8 mouse cellular contexts compared by ENCODE assay signal in the genomic region with DNA sequence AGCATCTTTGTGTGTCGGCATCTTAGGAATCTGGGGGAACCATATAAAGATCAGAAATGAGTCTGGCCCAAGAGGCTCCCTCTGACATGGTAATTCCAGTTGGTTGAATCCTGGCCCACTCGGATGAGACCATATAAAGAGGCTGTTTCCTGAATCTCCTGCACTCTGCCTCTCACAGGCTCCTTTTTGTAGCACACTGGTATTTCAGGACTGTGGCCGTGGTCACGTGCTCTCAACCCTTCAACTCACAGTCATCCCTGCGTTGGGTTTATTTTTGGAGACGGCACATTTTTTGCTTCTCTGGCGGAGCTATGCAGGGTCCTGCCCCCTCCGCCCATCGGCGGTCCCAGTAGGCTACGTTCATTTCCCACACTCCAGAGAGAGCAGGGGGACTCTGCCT. TPM values are rescaled to one million over a fixed set of nuclear protein-coding genes. Genes with fewer than 3 reads are reported as not detected.
DNase-seq lines count a peak whose midpoint lies in the region; ATAC-seq lines count a peak whose summit lies in the region.

No protein-coding gene starts in this region.

- no peak for ATAC-seq in midbrain, embryonic 15.5 days (replicated peaks)
- peak; percentile 84 for ATAC-seq in heart, embryonic 15.5 days (replicated peaks; ENCODE audit: insufficient number of reproducible peaks, insufficient read depth, low FRiP score, low read depth)
- peak; percentile 56 for ATAC-seq in stomach, embryonic 16.5 days (ENCODE audit: insufficient read depth, low FRiP score)
- ATAC-seq in cerebellum, adult (ENCODE audit: insufficient number of reproducible peaks, low FRiP score, low TSS enrichment) = no peak

- WGBS in midbrain, embryonic 10.5 days = 84% methylated on average over 11 of the region's 11 CpGs
- 76% methylated on average over 11 of the region's 11 CpGs for WGBS in midbrain, embryonic 15.5 days
- WGBS in heart, embryonic 15.5 days = 32% methylated on average over 11 of the region's 11 CpGs
- WGBS in stomach, embryonic 16.5 days = 55% methylated on average over 11 of the region's 11 CpGs

- H3K4me2 ChIP-seq in midbrain, embryonic 15.5 days = no peak overlapping the region
- peak overlapping the region; percentile 30 for H3K4me2 ChIP-seq in heart, embryonic 15.5 days
- no peak overlapping the region for H3K4me2 ChIP-seq in stomach, embryonic 16.5 days (ENCODE audit: low read depth, low read length)

- peaks cover 25% of the 10 kb centered on the region for H3K36me3 ChIP-seq in midbrain, embryonic 10.5 days
- H3K36me3 ChIP-seq in midbrain, embryonic 15.5 days (replicated peaks) = no peaks in the 10 kb centered on the region
- H3K36me3 ChIP-seq in heart, embryonic 15.5 days = no peaks in the 10 kb centered on the region
- no peaks in the 10 kb centered on the region for H3K36me3 ChIP-seq in stomach, embryonic 16.5 days (ENCODE audit: control insufficient read depth, insufficient read depth, low read length)

- no peak for DNase-seq in midbrain, embryonic 10.5 days (ENCODE audit: low spot score)
- peak; percentile 45 to 60 for DNase-seq in kidney, postnatal 25 days
- DNase-seq in layer of hippocampus, postnatal 25 days (ENCODE audit: extremely low spot score in 1 of 2, low spot score in 1 of 2) = no peak
- no peak for DNase-seq in adrenal gland, postnatal 25 days

- peak overlapping the region; percentile 70 for H3K27ac ChIP-seq in midbrain, embryonic 10.5 days (replicated peaks)
- H3K27ac ChIP-seq in midbrain, embryonic 15.5 days = no peak overlapping the region
- peak overlapping the region; percentile 97 for H3K27ac ChIP-seq in heart, embryonic 15.5 days
- no peak overlapping the region for H3K27ac ChIP-seq in stomach, embryonic 16.5 days (ENCODE audit: low read length)

- peaks cover 40% of the 10 kb centered on the region for H3K4me1 ChIP-seq in midbrain, embryonic 10.5 days
- peaks cover 17% of the 10 kb centered on the region for H3K4me1 ChIP-seq in midbrain, embryonic 15.5 days
- peaks cover 45% of the 10 kb centered on the region for H3K4me1 ChIP-seq in heart, embryonic 15.5 days (replicated peaks)
- no peaks in the 10 kb centered on the region for H3K4me1 ChIP-seq in stomach, embryonic 16.5 days (ENCODE audit: control insufficient read depth, insufficient read depth, low read length)

- no peaks in the 10 kb centered on the region for H3K9me3 ChIP-seq in midbrain, embryonic 10.5 days (replicated peaks)
- H3K9me3 ChIP-seq in midbrain, embryonic 15.5 days = no peaks in the 10 kb centered on the region
- no peaks in the 10 kb centered on the region for H3K9me3 ChIP-seq in heart, embryonic 15.5 days (replicated peaks)
- H3K9me3 ChIP-seq in stomach, embryonic 16.5 days (replicated peaks; ENCODE audit: control insufficient read depth, low read length) = no peaks in the 10 kb centered on the region

- no peak overlapping the region for H3K4me3 ChIP-seq in midbrain, embryonic 10.5 days
- no peak overlapping the region for H3K4me3 ChIP-seq in midbrain, embryonic 15.5 days
- no peak overlapping the region for H3K4me3 ChIP-seq in heart, embryonic 15.5 days
- no peak overlapping the region for H3K4me3 ChIP-seq in stomach, embryonic 16.5 days (replicated peaks; ENCODE audit: low read length)

- no peaks in the 10 kb centered on the region for H3K27me3 ChIP-seq in midbrain, embryonic 10.5 days (ENCODE audit: low read depth, poor library complexity, severe bottlenecking)
- no peaks in the 10 kb centered on the region for H3K27me3 ChIP-seq in midbrain, embryonic 15.5 days (replicated peaks)
- no peaks in the 10 kb centered on the region for H3K27me3 ChIP-seq in heart, embryonic 15.5 days
- H3K27me3 ChIP-seq in stomach, embryonic 16.5 days (ENCODE audit: control insufficient read depth, insufficient read depth, low read length) = no peaks in the 10 kb centered on the region

- no peak overlapping the region for H3K9ac ChIP-seq in midbrain, embryonic 15.5 days
- H3K9ac ChIP-seq in heart, embryonic 15.5 days = peak overlapping the region; percentile 42
- no peak overlapping the region for H3K9ac ChIP-seq in stomach, embryonic 16.5 days (ENCODE audit: low read length)

RNA-seq across cellular contexts. Expression of a gene that starts 22.0 kb away (rescaled TPM):
- 83.8 and 88.9 TPM in 2 replicates for polyA plus RNA-seq in midbrain, embryonic 10.5 days (2016; fragmentation: Nextera tagmentation; extraction: Ambion mirVana)
- 47.3 and 47.9 TPM in 2 replicates for polyA plus RNA-seq in midbrain, embryonic 15.5 days (2015; fragmentation: Nextera tagmentation; extraction: Ambion mirVana)
- polyA plus RNA-seq in heart, embryonic 15.5 days (2015; fragmentation: Nextera tagmentation; extraction: Ambion mirVana) = 106 and 130 TPM in 2 replicates
- 54.1 and 56.6 TPM in 2 replicates for polyA plus RNA-seq in stomach, embryonic 16.5 days (2015; fragmentation: Nextera tagmentation; extraction: Ambion mirVana)
- total RNA-seq in layer of hippocampus, postnatal 25 days (2021) = 10 to 100 TPM; 12.5 to 14.4 TPM
- 21.6 and 27.4 TPM in 2 replicates for total RNA-seq in adrenal gland, postnatal 25 days (2021)

RNA-seq across cellular contexts. Expression of a gene that starts 25.5 kb away (rescaled TPM):
- polyA plus RNA-seq in midbrain, embryonic 10.5 days (2016; fragmentation: Nextera tagmentation; extraction: Ambion mirVana) = 5.8 and 7.3 TPM in 2 replicates
- polyA plus RNA-seq in midbrain, embryonic 15.5 days (2015; fragmentation: Nextera tagmentation; extraction: Ambion mirVana) = 3.5 and 4.7 TPM in 2 replicates
- polyA plus RNA-seq in heart, embryonic 15.5 days (2015; fragmentation: Nextera tagmentation; extraction: Ambion mirVana) = 22.2 and 31.9 TPM in 2 replicates
- 31.2 and 35.8 TPM in 2 replicates for polyA plus RNA-seq in stomach, embryonic 16.5 days (2015; fragmentation: Nextera tagmentation; extraction: Ambion mirVana)
- total RNA-seq in layer of hippocampus, postnatal 25 days (2021) = 10 to 100 TPM; 13.5 to 14.8 TPM
- 7.6 and 9.5 TPM in 2 replicates for total RNA-seq in adrenal gland, postnatal 25 days (2021)

Comparison
In these comparisons a context has a peak if more than half of its experiments do, and no peak if none do; other contexts are left out.
1. H3K27ac ChIP-seq: peak in midbrain, embryonic 10.5 days (single experiment) and heart, embryonic 15.5 days (single experiment); none in midbrain, embryonic 15.5 days (single experiment) and stomach, embryonic 16.5 days (single experiment).
2. DNase-seq: peak in kidney, postnatal 25 days (2 of 2); none in midbrain, embryonic 10.5 days (single experiment), layer of hippocampus, postnatal 25 days (0 of 2) and adrenal gland, postnatal 25 days (single experiment).
3. ATAC-seq: peak in heart, embryonic 15.5 days (single experiment) and stomach, embryonic 16.5 days (single experiment); none in midbrain, embryonic 15.5 days (single experiment) and cerebellum, adult (single experiment).